8 mouse cellular contexts compared by ENCODE assay signal in genomic region chr9:110130896-110131524, GRCm38 (mm10). TPM values are rescaled to one million over a fixed set of nuclear protein-coding genes. Genes with fewer than 3 reads are reported as not detected.
DNase-seq lines count a peak whose midpoint lies in the region; ATAC-seq and TF ChIP-seq lines count a peak whose summit lies in the region.

No protein-coding gene starts in this region.

- ATAC-seq in hindbrain, embryonic 12.5 days (ENCODE audit: low FRiP score): no peak
- ATAC-seq in midbrain, embryonic 16.5 days: no peak

- H3K4me1 ChIP-seq in brown adipose tissue, adult 24 weeks (ENCODE audit: control insufficient read depth, insufficient read depth, insufficient read length, low read length): no peaks in the 10 kb centered on the region
- H3K4me1 ChIP-seq in hindbrain, embryonic 12.5 days: peaks cover 26% of the 10 kb centered on the region
- H3K4me1 ChIP-seq in midbrain, embryonic 16.5 days (ENCODE audit: control insufficient read depth, insufficient read depth, low read length): peaks cover 35% of the 10 kb centered on the region

- intact Hi-C loops in left cerebral cortex, adult 2 months (cut with DNase I): loop anchor here (2.0 kb wide), 1 partner anchor 14 kb away; the partner anchor contains the start of genes Dhx30 and Smarcc1
- intact Hi-C loops in left cerebral cortex, postnatal 10 days (cut with DNase I): loop anchor here (10.0 kb wide), 1 partner anchor 164 kb away; no protein-coding TSS in a partner anchor

- H3K9me3 ChIP-seq in hindbrain, embryonic 12.5 days (replicated peaks): no peaks in the 10 kb centered on the region
- H3K9me3 ChIP-seq in midbrain, embryonic 16.5 days (replicated peaks; ENCODE audit: control insufficient read depth, low read length, poor library complexity, severe bottlenecking): no peaks in the 10 kb centered on the region

- peaks cover 13% of the 10 kb centered on the region for H3K36me3 ChIP-seq in hindbrain, embryonic 12.5 days
- H3K36me3 ChIP-seq in midbrain, embryonic 16.5 days (ENCODE audit: control insufficient read depth, insufficient read depth, low read length): no peaks in the 10 kb centered on the region

- TF ChIP-seq CTCF in left cerebral cortex, adult 2 months (IDR thresholded peaks at IDR 0.05): no peak

- peak overlapping the region; percentile 60 for H3K4me2 ChIP-seq in hindbrain, embryonic 12.5 days (replicated peaks)
- H3K4me2 ChIP-seq in midbrain, embryonic 16.5 days (ENCODE audit: low read length): peak overlapping the region; percentile 68

- peak overlapping the region; percentile 90 for H3K27ac ChIP-seq in left cerebral cortex, adult 2 months
- H3K27ac ChIP-seq in brown adipose tissue, adult 24 weeks (replicated peaks; ENCODE audit: low read depth, low read length): peak overlapping the region; percentile 77
- H3K27ac ChIP-seq in hindbrain, embryonic 12.5 days: peak overlapping the region; percentile 93
- peak overlapping the region; percentile 91 for H3K27ac ChIP-seq in midbrain, embryonic 16.5 days (ENCODE audit: low read length)

- 29% methylated on average over 10 of the region's 10 CpGs for WGBS in hindbrain, embryonic 12.5 days
- WGBS in midbrain, embryonic 16.5 days: 30% methylated on average over 10 of the region's 10 CpGs

- H3K9ac ChIP-seq in hindbrain, embryonic 12.5 days: peak overlapping the region; percentile 92
- H3K9ac ChIP-seq in midbrain, embryonic 16.5 days (ENCODE audit: low read depth, low read length): peak overlapping the region; percentile 77

- no peaks in the 10 kb centered on the region for H3K27me3 ChIP-seq in hindbrain, embryonic 12.5 days
- H3K27me3 ChIP-seq in midbrain, embryonic 16.5 days (ENCODE audit: control insufficient read depth, insufficient read depth, low read depth, low read length): no peaks in the 10 kb centered on the region

- peak overlapping the region; percentile 94 for H3K4me3 ChIP-seq in left cerebral cortex, adult 2 months
- peak overlapping the region; percentile 72 for H3K4me3 ChIP-seq in brown adipose tissue, adult 24 weeks (ENCODE audit: insufficient read depth, low read depth, low read length)
- H3K4me3 ChIP-seq in hindbrain, embryonic 12.5 days: peak overlapping the region; percentile 96
- peak overlapping the region; percentile 80 for H3K4me3 ChIP-seq in midbrain, embryonic 16.5 days (ENCODE audit: low read depth, low read length)

- no peak for DNase-seq in left cerebral cortex, adult 2 months (ENCODE audit: extremely low spot score in 1 of 2, low spot score in 2 of 2)
- no peak for DNase-seq in left cerebral cortex, postnatal 10 days (ENCODE audit: extremely low spot score in 1 of 2, low spot score in 2 of 2)
- DNase-seq in ovary, postnatal 36 days (ENCODE audit: low spot score): no peak
- no peak for DNase-seq in layer of hippocampus, postnatal 36 days
- no peak for DNase-seq in cerebellum, adult 11 months

RNA-seq across cellular contexts. Expression of gene Dhx30, which starts 13.4 kb away (rescaled TPM):
- total RNA-seq in left cerebral cortex, adult 2 months (2021): 100 to 1,000 TPM; 166 to 173 TPM
- total RNA-seq in left cerebral cortex, postnatal 10 days (2021): 100 to 1,000 TPM; 144 to 153 TPM
- 32.4 and 35.7 TPM in 2 replicates for polyA plus RNA-seq in brown adipose tissue, adult 24 weeks (2012; ENCODE audit: insufficient read depth, insufficient read length, missing spikeins)
- polyA plus RNA-seq in hindbrain, embryonic 12.5 days (2016; fragmentation: Nextera tagmentation; extraction: Ambion mirVana): 203 and 206 TPM in 2 replicates
- 177 and 187 TPM in 2 replicates for polyA plus RNA-seq in midbrain, embryonic 16.5 days (2015; fragmentation: Nextera tagmentation; extraction: Ambion mirVana)
- 100 to 1,000 TPM; 154 to 159 TPM for total RNA-seq in layer of hippocampus, postnatal 36 days (2021)

RNA-seq across cellular contexts. Expression of gene Smarcc1, which starts 13.5 kb away (rescaled TPM):
- total RNA-seq in left cerebral cortex, adult 2 months (2021): 10 to 100 TPM; 68.6 to 74.8 TPM
- 10 to 100 TPM; 72.1 to 74.1 TPM for total RNA-seq in left cerebral cortex, postnatal 10 days (2021)
- polyA plus RNA-seq in brown adipose tissue, adult 24 weeks (2012; ENCODE audit: insufficient read depth, insufficient read length, missing spikeins): 11.5 and 18.0 TPM in 2 replicates
- polyA plus RNA-seq in hindbrain, embryonic 12.5 days (2016; fragmentation: Nextera tagmentation; extraction: Ambion mirVana): 211 and 225 TPM in 2 replicates
- polyA plus RNA-seq in midbrain, embryonic 16.5 days (2015; fragmentation: Nextera tagmentation; extraction: Ambion mirVana): 80.0 and 105 TPM in 2 replicates
- 10 to 100 TPM; 60.7 to 67.9 TPM for total RNA-seq in layer of hippocampus, postnatal 36 days (2021)
